Mouse (Mus musculus): Measurements from ENCODE around the gene Wnt7b.

The Wnt7b gene

DNA sequence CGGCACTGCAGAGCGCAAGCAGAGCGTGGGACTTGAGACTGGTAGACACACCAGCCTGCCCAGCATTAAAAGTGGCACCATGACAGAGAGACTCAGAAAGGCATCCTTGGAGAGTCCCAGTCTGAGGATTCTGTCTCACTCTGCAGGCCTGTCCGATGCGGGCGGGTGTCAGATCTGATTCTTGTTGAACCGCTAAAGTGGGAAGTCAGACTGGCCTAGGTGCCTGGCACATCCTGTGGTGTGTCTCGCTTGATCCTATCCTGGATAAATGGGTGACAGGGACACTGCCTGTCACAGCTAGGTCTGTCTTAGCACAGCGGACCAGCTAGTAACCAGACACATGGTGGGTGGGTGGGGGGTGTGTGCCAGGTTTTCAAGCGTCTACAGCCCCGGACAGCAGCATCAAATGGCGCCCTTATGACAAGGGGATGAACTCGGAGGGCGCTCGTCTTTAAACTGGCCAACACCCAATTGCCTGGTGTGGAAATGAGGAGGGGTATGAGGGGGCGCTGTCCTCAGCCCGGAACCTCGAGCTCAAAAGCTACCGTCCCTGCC is at the start of gene Wnt7b:
Gene Wnt7b (minus strand): TSS at position 118 of the 555 bp plus-strand sequence.
- no peak for DNase-seq (ENCODE audit: low spot score)

DNA sequence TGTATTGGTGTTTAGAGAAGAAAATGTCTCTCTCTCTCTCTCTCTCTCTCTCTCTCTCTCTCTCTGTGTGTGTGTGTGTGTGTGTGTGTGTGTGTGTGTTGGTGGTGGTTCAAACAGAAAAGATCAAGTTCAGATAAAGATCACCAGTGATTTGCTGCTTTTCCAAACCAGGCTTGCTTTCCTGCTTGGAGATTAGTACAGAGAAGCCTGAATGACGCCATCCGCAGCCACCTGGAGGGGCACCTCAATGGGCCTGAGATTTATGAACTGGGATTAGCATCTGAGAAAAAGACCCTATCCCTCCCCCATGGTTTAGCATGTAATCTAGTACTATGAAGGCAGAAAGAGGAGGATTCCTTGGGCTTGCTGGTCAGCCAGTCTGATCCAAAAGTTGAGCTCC is 49.3 kb upstream of the Wnt7b start:
- no peak for DNase-seq (ENCODE audit: low spot score)

DNA sequence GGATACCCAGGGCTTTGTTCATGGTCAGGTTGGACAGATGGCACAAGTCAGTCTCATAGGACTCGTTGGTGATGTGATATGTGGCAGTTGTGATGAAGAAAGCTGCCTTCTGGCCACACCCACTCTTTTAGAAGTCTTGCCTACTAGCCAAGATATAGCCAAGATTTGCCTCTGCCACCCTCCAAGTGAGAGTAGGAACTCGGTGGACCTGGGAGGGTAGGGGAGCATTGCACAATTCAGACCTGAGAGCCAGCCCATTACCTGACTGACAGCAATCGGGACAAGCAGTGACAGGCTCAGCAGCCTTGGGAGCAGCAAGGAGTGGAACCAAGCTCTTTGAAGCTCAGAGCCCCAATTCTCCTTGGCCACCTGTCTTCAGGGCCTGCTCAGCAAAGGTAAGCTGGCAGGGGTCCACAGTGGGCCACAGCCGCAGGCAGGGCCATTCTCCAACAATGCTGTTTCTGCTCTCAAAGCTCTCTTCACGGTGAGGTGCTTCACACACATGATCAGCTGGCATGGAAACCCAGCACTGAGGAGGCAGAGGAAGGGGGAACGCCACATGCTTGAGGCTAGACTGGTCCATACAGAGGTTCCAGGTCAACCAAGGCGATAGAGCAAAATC is 47.8 kb upstream of the Wnt7b start:
- DNase-seq (ENCODE audit: low spot score), result no peak

DNA sequence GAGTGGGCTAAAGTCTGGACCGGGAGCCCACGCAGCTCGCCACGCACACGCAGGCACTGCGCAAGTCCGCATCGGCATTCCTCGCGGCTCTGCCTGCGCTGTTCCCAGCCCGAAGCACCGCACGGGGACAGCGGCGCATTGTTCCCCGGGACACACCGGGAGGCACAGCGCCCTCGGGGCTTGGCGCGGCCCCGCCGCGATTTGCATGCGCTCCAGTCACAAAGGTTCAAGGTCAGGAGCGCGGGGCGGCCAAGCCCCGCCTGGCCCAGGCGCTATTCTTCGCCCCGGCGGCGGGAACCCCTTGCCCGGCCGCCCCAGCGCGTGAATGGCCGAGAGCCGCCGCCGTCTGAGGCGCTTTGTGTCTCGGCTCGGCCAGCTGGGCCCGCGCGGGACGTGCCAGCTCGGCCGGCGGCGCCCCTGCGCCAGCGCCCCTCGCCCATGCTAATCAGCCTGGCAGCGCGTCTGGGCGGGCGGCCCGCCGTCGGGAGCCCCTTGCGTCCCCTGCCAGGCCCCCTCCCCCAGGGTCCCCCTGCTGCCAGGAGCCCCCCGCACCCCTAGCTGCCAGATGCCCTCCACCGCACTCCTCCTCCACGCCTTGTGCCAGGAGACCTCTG is 43.5 kb upstream of the Wnt7b start:
- peak; percentile 80 for DNase-seq (ENCODE audit: low spot score)

DNA sequence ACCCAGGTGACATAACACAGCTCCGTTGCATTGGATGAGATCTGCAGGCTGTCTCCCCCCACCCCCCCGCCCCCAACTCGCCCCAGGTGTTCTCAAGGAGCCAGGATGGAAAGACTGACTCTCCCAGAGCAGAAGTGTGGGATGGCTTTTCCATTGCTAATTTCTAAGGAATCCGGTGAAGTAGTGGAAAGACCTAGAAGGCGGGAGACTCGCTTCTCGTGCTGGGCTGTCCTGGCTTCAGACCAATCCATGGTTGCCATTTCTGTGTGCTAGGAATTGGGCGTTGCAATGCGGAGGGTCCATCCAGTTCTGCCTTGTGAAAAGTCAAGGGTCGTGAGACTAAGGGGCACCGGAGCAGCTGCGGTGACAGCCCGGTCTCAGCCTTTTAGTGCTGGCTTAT is 39.9 kb upstream of the Wnt7b start:
- DNase-seq (ENCODE audit: low spot score), result no peak

DNA sequence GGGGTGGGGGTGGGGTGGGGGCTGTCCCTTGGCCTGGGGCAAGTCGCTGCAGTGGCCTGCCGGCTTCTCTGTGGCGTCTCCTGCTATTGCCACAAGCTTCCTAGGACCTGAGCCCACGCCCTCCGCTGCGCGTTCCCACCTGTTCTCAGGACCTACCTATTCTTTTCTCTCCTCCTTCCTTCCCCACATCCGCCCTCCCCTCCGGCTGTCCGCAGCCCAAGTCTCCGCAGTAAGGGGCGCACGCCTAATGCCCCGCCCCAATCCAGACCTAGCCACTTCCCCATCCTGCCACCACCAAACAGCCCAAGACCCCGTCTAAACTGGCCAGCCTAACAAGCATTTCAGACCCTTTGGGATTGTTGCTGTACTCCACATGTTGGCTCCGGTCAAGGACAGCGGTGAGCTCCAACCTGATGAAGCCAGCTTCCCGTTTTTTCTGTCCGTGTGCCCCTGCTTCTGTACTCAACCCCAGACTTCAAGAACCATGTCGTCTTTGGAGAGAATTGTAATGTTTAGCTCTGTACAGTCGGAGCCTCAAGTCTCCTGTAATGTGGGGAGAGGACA is 33.3 kb upstream of the Wnt7b start:
- no peak for DNase-seq (ENCODE audit: low spot score)

DNA sequence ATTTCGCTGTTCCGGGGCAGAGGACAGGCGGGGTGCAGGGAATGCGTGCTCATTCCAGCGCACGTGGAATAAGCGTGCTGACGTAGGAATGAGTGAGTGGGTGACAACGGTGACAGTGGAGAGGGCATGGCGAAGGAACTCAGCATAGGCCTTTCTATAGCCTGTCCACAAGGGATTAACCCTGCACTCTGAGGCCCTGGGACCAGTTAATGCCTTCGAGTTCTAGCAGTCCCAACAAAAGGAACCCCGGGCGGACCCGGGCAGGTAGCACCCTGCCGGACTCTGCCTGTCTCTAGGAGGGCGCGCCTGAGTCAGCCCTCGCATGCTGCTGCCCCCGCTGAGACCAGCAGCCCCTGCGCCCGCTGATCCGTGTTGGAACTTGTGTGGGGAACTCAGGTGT is 32.8 kb upstream of the Wnt7b start:
- no peak for DNase-seq (ENCODE audit: low spot score)

DNA sequence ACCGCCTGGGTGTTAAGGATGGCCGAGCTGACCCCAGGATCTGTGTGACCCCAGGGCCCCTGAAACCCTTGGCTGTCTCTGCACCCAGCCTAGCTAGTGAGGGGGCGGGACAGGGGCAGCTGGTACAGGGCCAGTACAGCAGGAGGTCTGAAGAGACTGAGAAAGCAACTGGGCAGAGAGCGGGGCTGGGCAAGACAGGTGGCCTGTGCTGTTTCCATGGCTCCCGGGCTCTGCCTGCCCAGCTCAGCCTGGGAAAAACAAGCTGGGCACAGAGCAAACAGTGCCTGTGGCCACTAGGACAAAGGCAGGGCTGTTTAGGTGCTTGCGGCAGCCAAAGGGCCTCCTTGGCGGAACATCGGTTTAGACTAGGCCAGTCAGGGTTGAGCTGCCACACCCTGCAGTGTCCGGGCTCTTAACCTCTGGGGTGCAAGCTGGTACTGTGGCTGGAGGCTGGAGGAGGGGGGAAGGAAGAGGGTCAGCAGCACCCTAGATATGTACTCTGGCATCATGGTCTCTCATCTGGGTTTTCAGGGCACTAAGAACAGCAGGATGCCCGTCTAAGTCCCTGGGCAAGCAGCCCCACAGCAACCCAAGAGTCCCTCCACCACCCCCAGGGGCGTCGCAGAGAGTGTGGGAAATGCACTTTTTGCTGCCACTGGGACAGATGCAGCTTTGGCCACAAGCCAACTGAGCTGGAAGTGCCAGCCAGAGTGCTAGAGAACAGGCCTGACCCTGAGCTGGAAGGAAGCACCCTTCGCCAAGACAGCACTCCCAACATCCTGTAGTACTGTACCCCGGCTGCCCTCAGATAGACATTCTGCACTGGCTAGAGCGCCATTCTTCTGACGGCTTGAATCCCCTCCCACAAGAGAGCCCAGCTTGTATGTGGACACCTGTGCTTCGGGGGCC is 31.3 kb upstream of the Wnt7b start:
- DNase-seq (ENCODE audit: low spot score), result peak; percentile 80

DNA sequence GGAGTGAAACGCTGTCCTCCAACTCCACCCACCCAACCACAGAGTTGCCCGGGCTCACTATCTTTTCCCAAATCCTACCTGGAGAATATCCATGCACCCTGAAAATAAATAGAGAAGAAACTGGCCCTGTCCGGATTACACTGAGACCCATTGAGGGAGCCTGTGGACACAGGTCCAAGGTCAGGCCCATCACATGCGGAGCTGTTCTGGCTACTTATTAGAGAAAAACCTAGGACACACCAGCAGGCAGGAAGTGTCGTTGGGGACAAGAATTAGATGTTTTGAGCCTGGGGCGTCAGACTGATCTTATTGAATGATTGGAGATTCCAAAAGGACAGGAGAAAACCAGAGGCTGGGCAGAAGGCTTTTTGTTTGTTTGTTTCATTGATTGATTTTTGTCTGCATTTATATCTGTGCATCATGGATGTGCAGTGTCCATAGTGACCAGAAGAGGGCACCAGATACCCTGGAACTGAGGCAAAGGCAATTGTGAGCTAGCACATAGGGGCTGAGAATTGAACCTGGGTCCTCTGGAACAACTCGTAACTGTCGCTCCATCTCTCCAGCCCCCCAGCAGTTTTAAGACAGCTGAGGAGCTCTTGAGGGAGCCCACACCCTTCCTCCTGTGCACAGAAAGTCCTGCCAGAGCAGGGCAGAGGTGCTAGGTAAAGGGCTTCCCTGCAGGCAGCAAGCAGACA is 30.5 kb upstream of the Wnt7b start:
- peak; percentile 71 for DNase-seq (ENCODE audit: low spot score)

DNA sequence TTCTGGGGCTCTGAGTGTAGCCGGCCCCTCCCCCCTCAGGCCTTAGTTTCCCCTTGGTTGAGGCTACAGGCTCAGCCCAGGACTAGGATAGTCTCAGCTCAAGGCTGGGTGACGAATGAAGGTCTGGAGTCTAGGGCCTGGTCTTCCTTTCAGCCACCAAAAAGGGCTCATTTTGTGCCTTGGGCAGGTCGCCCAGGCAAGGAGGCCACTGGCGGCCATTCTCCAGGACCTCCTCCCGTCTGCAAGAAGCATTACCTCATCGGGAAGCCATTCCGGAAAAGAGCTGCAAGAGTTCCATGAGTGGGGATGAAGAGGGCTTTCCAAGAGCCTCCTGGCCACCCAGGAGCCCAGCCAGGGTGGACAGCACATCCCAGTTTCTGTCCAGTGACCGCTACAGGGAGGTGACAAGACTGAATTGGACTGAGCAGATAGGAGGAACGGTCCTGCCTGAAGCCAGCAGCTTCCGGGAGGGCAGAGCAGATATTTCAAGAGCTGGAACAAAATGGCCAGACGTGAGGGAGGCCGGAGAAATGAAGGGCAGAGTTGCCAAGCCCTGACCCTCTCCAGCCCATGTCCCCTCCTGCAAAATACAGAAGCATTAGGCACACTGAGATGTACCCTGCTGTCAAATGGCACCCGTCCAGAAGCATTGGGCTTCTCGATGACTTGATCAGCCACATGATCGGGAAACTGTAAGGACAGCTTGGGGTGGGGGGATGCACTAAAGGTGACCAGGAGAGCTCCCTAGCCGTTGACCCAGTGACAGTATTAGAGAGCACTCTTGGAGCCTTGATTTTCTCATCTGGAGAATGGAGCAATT is 29.6 kb upstream of the Wnt7b start:
- DNase-seq (ENCODE audit: low spot score), result peak; percentile 61

DNA sequence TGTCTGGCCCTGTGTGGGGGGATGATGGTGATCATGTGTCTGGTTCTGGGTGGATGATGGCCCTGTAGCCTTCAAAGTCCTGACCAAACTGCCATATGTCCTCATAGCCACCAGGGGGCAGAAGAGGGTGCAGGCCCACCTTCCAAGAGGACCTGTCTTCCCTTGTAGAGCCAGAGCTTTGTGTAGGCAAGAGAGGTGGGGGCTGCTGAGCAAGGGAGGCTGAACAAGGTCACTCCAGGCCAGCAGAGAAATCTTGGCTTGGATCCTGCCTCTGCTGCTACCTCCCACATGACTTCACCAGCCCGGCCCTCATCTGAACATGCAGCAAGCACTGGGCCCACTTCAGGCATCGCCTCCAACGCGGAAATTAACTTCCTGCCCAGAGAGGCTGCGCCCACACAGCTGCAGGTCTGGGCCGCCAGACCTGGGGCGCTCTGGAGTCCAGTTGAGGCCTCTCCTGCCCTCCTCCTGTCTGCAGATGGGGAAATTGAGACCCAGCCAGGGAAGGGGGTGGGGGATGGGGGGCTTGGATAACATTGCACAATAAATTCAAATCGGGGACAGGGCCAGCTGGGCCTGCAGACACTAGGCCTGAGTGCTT is 28.4 kb upstream of the Wnt7b start:
- DNase-seq (ENCODE audit: low spot score), result peak; percentile 85

DNA sequence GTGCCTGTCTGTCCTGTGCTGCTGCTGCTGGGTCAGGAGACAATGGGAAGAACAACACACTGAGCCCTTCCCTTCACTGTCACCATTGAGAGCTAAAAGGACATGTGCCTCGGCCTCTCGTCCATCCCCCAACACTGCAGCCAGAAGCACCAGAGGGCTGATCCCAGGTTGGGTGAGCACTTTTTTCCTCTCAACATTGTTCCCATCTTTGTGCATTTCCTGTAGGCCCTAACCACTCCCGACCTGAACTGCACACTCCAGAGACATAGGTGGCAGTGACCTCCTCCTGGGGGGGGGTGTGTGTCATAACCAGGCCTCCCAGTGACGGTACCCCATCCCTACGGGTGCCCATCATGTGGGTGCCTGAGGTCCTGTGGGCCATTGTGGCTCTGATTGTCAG is 27.8 kb upstream of the Wnt7b start:
- no peak for DNase-seq (ENCODE audit: low spot score)

DNA sequence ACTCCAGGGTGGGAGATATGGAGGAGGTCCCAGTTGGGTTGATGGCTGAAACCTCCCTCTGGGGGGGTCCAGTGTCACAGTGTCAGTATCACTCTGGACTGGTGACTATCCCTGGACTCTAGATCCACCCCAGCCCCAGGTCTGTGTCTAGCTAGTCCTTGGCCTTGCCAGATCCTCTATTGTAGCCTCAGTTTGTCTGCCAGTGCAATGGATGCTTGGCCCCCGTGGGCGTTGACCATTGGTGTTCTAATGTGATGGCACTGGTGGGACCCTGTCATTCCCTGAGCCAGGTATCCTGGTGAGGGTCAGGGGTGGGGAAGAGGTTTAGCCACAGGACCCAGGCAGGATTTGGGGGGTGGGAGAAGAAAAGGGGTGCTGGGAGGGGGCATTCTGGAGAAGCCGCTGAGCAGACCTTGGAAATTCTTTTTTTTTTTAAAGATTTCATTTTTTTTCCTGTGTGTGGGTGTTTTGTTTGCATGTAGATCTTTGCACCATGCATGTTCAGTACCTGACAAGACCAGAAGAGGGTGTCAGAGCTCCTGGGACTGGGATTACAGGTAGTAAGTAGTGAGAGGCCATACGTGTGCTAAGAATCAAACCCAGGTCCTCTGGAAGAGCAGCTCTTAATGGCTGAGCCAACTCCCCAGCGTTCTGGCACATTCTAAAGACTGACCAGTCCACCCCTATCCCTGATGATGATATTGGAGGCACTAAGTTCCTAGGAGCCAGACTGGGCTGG is 27.2 kb upstream of the Wnt7b start:
- no peak for DNase-seq (ENCODE audit: low spot score)

DNA sequence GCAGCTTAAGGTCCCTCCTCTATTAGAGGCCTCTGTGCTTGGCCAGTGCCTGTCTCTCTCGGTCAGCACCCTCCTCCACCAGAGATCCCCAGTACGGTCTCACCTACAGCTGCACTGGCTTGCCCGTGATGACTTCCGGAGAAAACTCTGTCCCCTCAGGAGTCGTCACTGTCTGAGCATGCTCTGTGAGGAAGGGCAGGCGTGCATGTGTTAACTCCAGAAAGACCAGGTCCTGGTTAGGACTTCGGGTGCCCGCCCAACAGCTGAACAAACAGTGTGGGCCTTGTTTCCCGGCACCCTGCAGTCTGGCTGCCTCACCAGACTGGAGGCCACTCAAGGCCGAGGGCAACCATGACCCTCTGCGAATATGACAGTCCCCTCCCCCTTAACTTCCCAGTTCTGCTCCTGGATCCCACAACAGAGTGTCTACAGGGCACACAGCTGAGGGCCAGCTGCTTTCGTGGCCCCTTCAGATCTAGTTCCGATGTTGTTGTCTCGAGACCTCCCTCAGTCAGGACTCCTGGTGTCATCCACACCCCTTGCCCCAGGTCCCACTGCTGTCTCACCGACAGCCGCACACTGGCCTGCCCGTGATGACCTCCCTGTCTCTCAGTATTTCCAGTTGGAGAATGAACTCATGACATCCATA is 23.8 kb upstream of the Wnt7b start:
- DNase-seq (ENCODE audit: low spot score), result no peak

DNA sequence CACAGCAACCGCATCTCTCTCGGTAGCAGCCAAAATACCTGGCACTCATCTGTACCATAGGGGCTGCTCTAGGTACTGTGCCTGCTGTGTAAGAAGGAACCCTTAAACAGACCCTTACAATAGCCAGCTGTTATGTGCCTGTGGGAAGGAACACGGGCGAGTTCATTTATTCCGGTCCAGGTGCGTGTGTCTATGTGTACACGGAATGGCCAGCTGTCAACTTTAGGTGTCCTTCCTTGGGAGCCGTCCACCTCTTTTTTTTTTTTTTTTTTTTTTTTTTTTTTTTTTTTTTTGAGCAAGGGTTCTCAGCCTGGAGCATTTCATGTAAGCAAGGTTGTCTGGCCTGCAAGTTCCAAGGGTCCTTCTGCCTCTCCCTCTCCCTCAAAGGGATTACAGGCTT is 22.7 kb upstream of the Wnt7b start:
- DNase-seq (ENCODE audit: low spot score), result no peak

DNA sequence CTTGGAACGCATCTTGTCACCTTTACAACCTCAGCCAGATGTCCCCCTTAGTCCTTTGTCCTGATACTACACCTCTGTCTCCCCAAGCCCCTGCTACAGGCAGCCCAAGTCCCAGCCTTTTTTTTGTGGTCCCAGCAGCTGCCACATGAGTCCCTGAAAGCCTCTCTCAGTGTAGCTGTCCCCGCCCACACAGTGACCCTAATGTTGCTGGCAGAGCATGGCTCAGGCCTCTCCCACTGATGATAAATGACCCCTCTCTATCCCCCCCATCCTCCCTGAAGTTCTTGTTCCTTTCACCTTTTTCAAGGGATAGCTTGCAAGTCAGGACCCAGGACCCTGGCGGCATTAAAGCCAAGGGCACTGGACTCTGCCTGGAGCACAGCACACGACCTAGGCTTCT is 22.2 kb upstream of the Wnt7b start:
- DNase-seq (ENCODE audit: low spot score), result no peak

DNA sequence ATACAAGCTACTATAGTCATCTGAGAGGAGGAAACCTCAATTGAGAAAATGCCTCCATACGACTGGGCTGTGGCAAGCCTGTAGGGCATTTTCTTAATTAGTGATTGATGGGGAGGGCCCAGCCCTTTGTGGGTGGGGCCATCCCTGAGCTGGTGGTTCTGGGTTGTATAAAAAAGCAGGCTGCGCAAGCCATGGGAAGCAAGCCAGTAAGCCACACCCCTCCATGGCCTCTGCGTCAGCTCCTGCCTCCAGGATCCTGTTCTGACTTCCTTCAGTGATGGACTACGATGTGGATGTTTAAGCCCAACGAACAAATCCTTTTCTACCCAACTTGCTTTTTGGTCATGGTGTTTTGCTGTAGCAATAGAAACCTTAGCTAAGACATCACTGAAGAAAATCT is 21.1 kb upstream of the Wnt7b start:
- DNase-seq (ENCODE audit: low spot score), result no peak

DNA sequence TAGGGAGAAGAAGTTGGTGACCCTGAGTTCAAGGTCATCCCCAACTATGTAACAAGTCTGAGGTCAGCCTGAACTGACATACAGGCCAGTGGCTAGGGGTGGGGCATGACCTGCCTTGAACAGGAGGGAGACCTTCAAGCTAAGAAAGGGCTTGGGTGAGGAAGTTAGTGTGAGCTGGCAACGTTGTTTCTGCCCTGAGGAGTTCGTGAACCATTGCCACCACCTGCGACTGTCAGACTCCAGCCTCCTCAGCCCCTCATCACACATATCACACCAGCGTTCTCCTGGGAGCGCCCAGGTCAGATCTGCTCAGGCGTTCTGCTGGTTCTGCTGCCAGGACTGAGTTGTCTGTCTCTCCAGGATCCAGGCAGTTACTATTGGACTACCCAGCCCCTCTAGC is 20.5 kb upstream of the Wnt7b start:
- no peak for DNase-seq (ENCODE audit: low spot score)

DNA sequence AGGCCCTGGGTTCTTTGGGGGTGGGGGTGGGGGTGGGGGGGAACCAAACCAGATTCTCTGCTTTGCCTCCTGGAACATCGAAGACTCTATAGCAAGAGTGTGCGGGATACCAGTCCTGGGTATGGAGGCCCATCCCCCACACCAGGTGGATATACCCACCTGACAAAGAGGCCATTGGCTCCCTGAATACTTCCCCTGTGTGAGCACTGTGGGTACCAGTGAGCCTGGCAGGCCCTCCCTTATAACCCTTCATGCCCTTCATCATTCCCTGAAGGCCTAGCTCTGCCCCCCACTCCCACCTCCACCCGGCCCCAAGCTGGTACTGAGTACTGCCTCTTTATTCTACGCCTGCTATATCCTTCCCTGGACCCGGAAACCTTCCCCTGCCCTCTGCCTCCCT is 19.7 kb upstream of the Wnt7b start:
- DNase-seq (ENCODE audit: low spot score), result no peak
